Mouse (Mus musculus) cortical plate, adult 2 months (tissue): ENCODE data around the gene Ptpn14. TPM values are rescaled to one million over a fixed set of nuclear protein-coding genes. Genes with fewer than 3 reads are reported as not detected.

Experiments
- H3K27ac ChIP-seq: fragments of 200-500 bp; 2 replicates; pipeline ENCODE4 v1.5.1; 2012; ENCODE audit warnings: low read length, control low read depth, inconsistent platforms; ENCODE audit not compliant: insufficient read depth
- H3K4me1 ChIP-seq: fragments of 200-500 bp; 2 replicates; pipeline ENCODE4 v1.6.1; 2011; ENCODE audit warnings: low read length; ENCODE audit not compliant: control insufficient read depth, insufficient read depth
- H3K4me3 ChIP-seq: fragments of 200-500 bp; 2 replicates; pipeline ENCODE4 v1.5.1; 2011; ENCODE audit warnings: mild to moderate bottlenecking, low read length, control low read depth; ENCODE audit not compliant: insufficient read depth
- CTCF ChIP-seq: fragments of 200-500 bp; IDR thresholded peaks from 2 replicates; pipeline ENCODE4 v1.5.1; 2011; ENCODE audit warnings: mild to moderate bottlenecking, control low read depth, low read length; ENCODE audit not compliant: insufficient read depth; ENCODE audit errors: extremely low read depth
- POLR2A ChIP-seq: fragments of 200-500 bp; IDR thresholded peaks from 2 replicates; pipeline ENCODE4 v1.6.1; 2011; ENCODE audit warnings: mild to moderate bottlenecking, low read length, control low read depth; ENCODE audit not compliant: insufficient read depth; ENCODE audit errors: extremely low read depth
- polyA plus RNA-seq: library from polyadenylated mRNA; depleted of rRNA; stranded (reverse); fragments of >200 nt; gene quantifications from 2 replicates; pipeline ENCODE4 v1.2.3, GENCODE M21; 2012

Ptpn14 gene
- polyA plus RNA-seq, 1 experiment = 2.5 TPM

DNA sequence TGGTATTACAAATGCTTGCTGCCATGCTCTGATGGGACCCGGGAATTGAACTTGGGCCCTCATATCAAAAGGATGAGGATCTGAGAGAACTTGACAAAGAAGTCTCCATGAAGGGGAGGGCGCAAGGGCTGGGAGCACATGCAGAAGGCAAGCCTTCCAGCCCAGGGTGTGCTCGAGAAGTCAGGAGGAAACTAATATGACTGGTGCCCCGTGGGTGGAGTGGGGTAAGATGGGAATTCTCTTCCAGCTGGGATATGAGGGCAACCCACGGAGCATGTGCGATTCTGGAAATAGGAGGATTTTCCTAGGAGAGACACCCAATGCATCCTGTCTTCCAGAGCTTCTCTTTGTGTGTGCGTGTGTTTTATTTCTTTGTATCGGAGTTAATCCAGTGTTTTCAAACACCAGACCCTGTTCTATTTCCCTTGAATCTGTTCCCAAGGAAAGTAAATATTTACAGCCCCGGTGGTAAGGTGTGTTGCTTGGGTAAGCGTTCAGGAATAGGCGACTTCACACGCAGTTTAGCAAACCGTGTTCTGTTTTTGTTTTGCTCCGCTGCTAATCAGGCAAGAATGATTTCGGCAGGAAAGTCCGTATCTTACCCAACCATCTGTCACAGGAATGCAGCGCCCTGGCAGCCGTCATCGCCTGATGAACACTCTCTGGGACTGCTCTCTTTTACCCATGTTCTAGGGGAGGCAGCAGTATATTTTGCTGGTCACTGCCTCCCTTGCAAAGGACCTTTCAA is 28.4 kb downstream of the Ptpn14 start:
- H3K4me3 ChIP-seq = no peak overlapping the region
- no peak overlapping the region for H3K27ac ChIP-seq
- no peak for TF ChIP-seq CTCF
- TF ChIP-seq POLR2A = no peak
- H3K4me1 ChIP-seq = 0 out of 2 replicates have a peak, but pooled peaks cover 1% of the 10 kb centered on the region

- no peak overlapping the region for H3K27ac ChIP-seq
- H3K4me1 ChIP-seq = 0 out of 2 replicates have a peak, but pooled peaks cover 1% of the 10 kb centered on the region
- TF ChIP-seq POLR2A (no peak), CTCF (no peak)
- H3K4me3 ChIP-seq = no peak overlapping the region
Measured at GRCm38 (mm10) chr1:189757054-189757408, 29.0 kb downstream of the Ptpn14 start.

GRCm38 (mm10) chr1:189761581-189762021 is 33.5 kb downstream of the Ptpn14 start:
- TF ChIP-seq POLR2A = no peak
- TF ChIP-seq CTCF = no peak
- Histone ChIP-seq H3K27ac (no peak overlapping the region), H3K4me3 (no peak overlapping the region), H3K4me1 (0 out of 2 replicates have a peak, but pooled peaks cover 1% of the 10 kb centered on the region)

DNA sequence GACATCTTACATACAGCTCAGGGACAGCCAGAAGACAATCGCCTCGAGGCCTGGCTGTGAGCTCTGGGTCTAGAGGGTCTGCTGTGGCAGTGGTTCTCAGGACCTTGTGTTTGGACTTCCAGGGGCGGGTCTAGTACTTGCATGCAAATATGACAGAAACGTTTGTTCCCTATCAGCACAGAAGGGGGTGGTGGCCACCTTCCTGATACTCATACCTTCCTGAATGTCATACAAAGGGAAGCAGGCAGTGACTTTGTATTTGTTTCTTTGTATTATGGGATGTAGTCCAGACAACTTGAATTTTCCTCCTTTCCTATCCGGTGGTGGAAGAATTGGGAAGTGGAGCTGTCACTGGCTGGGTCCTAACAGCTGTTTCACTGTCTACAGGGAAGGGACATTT is 36.2 kb downstream of the Ptpn14 start:
- Histone ChIP-seq H3K27ac (no peak overlapping the region), H3K4me1 (0 out of 2 replicates have a peak, but pooled peaks cover 1% of the 10 kb centered on the region), H3K4me3 (no peak overlapping the region)
- TF ChIP-seq CTCF (no peak), POLR2A (no peak)

DNA sequence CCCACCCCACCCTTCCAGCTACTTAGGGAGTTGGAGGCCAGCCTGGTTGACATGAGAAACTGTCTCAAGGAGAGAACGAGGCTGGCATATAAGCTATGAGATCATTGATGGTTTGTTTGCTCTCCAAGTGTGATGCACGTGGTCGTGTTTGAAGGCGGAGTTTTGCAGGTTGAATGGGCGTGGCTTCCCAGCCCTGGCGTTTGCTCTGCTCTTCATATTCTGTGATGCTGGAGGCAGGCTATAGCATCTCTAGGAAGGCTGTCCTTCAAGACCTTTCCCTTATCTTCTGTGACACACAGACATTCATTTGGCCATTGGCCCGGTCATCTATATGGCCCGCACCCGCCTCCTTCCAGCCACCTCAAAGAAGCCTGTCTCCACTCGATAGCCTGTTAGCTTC is 39.1 kb downstream of the Ptpn14 start:
- Histone ChIP-seq H3K27ac (no peak overlapping the region), H3K4me1 (no peaks in the 10 kb centered on the region), H3K4me3 (no peak overlapping the region)
- no peak for TF ChIP-seq CTCF
- TF ChIP-seq POLR2A = no peak

- Histone ChIP-seq H3K4me3 (no peak overlapping the region), H3K27ac (no peak overlapping the region), H3K4me1 (no peaks in the 10 kb centered on the region)
- TF ChIP-seq POLR2A = no peak
- TF ChIP-seq CTCF = no peak
Measured at GRCm38 (mm10) chr1:189767910-189768309, 39.8 kb downstream of the Ptpn14 start.

DNA sequence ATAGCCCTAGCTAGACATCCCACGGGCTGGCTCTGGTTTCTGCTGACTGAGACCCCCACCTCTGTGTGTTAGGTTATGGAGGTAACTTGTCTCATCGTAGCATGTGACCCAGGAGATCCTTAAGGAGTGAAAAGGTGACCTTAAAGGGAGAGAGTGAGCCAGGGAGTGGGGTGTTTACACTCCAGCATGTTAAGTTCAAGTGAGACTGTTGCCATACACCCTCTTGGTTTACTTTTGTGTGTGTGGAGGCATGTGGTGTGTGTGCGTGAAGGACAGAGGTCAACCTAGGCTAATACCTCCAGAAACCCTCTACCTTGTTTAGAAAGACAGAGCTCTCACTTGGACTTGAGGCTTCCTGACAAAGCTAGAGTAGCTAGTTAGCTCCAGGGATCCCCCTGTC is 42.4 kb downstream of the Ptpn14 start:
- TF ChIP-seq POLR2A (no peak), CTCF (no peak)
- no peaks in the 10 kb centered on the region for H3K4me1 ChIP-seq
- no peak overlapping the region for H3K27ac ChIP-seq
- no peak overlapping the region for H3K4me3 ChIP-seq

DNA sequence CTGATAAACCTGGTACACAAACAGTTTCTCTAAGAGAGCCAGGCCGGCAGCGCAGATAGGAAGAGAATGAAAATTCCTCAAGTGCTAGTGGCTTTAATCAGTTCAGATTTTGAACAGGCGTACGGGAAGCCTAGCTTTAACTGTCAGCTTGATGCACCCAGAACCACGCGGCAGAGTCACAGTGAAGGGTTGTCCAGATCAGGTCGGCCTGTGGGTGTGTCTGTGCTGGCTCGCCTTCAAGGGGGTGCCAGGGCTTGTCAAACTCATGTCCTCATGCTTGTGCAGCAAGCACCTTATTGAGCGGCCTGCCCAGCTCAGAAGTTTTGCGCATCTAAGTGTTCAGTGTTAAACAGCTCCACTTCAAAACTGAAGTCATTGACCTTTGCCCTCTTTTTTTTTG is 44.6 kb downstream of the Ptpn14 start:
- Histone ChIP-seq H3K4me1 (no peaks in the 10 kb centered on the region), H3K27ac (no peak overlapping the region), H3K4me3 (no peak overlapping the region)
- TF ChIP-seq POLR2A (no peak), CTCF (no peak)

DNA sequence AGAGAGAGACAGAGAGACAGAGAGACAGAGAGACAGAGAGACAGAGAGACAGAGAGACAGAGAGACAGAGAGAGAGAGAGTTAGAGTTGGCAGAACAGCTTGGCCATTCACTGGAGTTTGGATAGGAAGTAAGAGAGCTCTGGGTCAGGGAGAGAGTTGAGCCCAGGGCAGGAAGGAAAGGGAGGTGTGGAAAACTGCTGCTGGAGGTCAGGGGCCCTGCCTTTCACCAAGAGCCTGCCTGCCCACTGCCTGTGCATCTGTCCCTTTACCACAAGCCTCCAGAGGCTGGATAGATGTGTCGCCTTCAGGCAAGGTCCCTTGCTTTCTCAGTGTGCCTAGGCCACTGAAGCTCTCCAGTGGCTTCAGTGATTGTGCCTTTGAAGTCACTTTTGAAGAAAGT is 46.7 kb downstream of the Ptpn14 start:
- no peak for TF ChIP-seq POLR2A
- TF ChIP-seq CTCF = no peak
- no peak overlapping the region for H3K4me3 ChIP-seq
- no peak overlapping the region for H3K27ac ChIP-seq
- no peaks in the 10 kb centered on the region for H3K4me1 ChIP-seq

DNA sequence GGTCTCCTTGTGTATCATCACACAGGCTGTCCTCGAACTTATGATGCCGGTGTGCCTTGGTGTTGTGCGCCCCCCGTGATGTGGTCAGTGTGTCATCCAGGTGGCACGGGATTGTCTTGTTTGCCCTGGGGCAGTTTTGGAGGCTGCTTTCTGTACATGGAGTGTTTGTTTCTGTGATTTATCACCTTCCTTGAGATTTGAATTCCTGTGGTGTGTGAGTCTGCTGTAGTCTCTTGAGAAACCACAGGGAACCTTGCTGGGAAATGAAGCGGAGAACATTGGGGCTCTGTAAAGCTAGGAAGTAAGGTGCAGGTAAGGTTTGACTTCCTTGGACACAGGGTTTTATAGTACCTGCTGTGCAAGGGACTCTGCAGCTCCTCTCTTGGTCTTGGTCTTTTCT is 49.1 kb downstream of the Ptpn14 start:
- TF ChIP-seq CTCF (no peak), POLR2A (no peak)
- H3K4me1 ChIP-seq = no peaks in the 10 kb centered on the region

More for the DNA sequence above, 49.1 kb downstream of the Ptpn14 start:
- H3K4me3 ChIP-seq = no peak overlapping the region
- no peak overlapping the region for H3K27ac ChIP-seq
